Mouse (Mus musculus): ENCODE results near the gene Mfap1a. TPM values are rescaled to one million over a fixed set of nuclear protein-coding genes. Genes with fewer than 3 reads are reported as not detected.
"Not testable (repeated sequence)": the region's sequence is repeated elsewhere in the genome, so short reads cannot be mapped to it uniquely, and the experiment has no call there.

Gene Mfap1a
- polyA plus RNA-seq, 1 experiment from 2014 or later, result 12.2 TPM

DNA sequence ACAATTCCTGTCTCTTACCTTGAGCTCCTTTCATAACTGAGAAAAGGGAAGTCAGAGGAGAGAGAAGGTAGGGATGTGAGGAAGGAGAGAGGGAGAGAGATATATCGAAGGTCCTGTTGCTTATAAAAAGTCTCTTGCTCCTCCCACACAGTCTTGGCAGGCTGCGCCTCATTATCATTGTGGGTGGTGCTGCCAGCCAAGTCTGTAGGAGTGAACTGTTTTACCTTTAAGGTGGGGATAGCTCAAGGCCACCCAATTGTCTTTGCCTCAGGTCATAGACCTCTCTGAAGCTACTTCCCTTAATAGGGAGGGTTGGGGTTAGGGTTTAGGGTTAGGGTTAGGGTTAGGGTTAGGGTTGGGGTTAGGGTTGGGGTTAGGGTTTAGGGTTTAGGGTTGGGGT is 15.5 kb upstream of the Mfap1a start:
- no peak for DNase-seq (ENCODE audit: low spot score)
- no peaks in the 10 kb centered on the region for H3K9me3 ChIP-seq (ENCODE audit: control insufficient read depth, low read length)
- H3K4me1 ChIP-seq (replicated peaks; ENCODE audit: control insufficient read depth, insufficient read depth), result no peaks in the 10 kb centered on the region
- no peak overlapping the region for H3K4me3 ChIP-seq (ENCODE audit: low read depth, low read length)
- TF ChIP-seq EP300 (optimal IDR thresholded peaks at IDR 0.05) (no peak), CTCF (IDR thresholded peaks at IDR 0.05; ENCODE audit: low read depth) (no peak)
- no peak for ATAC-seq (ENCODE audit: low FRiP score, low TSS enrichment)
- H3K27me3 ChIP-seq (ENCODE audit: control insufficient read depth, insufficient read depth, low read length), result no peaks in the 10 kb centered on the region
- H3K27ac ChIP-seq (replicated peaks), result no peak overlapping the region
- no peak overlapping the region for H3K9ac ChIP-seq (ENCODE audit: low read length)
- H3K4me2 ChIP-seq (replicated peaks; ENCODE audit: low read depth), result no peak overlapping the region
- H3K36me3 ChIP-seq (ENCODE audit: control insufficient read depth, insufficient read depth, low read length), result no peaks in the 10 kb centered on the region
- WGBS, result 67% methylated on average over 2 of the region's 2 CpGs

DNA sequence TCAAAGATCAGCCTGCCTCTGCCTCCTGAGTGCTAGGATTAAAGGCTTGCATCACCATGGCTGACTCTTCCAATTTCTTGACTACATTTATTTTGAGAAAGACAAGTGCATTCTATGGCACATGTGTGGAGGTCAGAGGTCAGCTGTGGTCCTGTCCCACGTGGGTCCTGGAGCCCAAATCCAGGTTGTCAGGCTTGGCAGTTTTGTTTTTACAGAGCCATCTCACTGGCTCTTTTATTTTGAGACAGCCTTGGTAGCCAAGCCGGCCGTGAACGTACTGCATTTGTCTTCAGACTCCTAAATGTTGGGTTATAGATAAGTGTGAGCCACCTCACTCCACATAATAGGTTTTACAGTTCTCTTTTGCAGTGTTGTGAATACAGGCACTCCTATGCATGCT is 12.2 kb upstream of the Mfap1a start:
- DNase-seq (ENCODE audit: low spot score); H3K4me2 ChIP-seq (replicated peaks; ENCODE audit: low read depth); H3K9me3 ChIP-seq (ENCODE audit: control insufficient read depth, low read length); H3K4me1 ChIP-seq (replicated peaks; ENCODE audit: control insufficient read depth, insufficient read depth); H3K27me3 ChIP-seq (ENCODE audit: control insufficient read depth, insufficient read depth, low read length); H3K27ac ChIP-seq (replicated peaks); H3K36me3 ChIP-seq (ENCODE audit: control insufficient read depth, insufficient read depth, low read length); ATAC-seq (ENCODE audit: low FRiP score, low TSS enrichment); H3K4me3 ChIP-seq (ENCODE audit: low read depth, low read length); H3K9ac ChIP-seq (ENCODE audit: low read length): not testable (repeated sequence)
- 81% methylated on average over 4 of the region's 4 CpGs for WGBS

DNA sequence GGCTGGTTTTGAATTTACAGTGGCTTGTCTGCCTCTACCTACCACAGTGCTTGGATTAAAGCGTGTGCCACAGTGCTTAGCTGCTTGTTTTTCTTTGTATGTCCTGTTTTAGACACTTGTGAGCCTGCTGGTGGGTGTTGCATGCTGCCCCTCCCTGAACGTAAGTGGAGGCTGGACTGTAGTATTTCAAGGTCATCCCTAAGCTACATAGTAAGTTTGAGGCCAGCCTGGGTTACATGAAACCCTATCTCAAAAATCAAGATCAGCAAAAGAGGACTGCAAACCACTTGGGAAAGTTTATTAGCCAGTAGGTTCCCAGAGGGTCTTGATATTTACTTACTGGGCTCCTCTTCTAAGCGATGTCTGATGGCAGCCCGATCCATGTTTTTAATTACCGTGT is 11.6 kb upstream of the Mfap1a start:
- Histone ChIP-seq H3K27ac (replicated peaks) (no peak overlapping the region), H3K4me2 (replicated peaks; ENCODE audit: low read depth) (no peak overlapping the region), H3K4me3 (ENCODE audit: low read depth, low read length) (no peak overlapping the region), H3K27me3 (ENCODE audit: control insufficient read depth, insufficient read depth, low read length) (no peaks in the 10 kb centered on the region), H3K36me3 (ENCODE audit: control insufficient read depth, insufficient read depth, low read length) (no peaks in the 10 kb centered on the region), H3K9me3 (ENCODE audit: control insufficient read depth, low read length) (no peaks in the 10 kb centered on the region), H3K4me1 (replicated peaks; ENCODE audit: control insufficient read depth, insufficient read depth) (no peaks in the 10 kb centered on the region), H3K9ac (ENCODE audit: low read length) (no peak overlapping the region)
- TF ChIP-seq CTCF (IDR thresholded peaks at IDR 0.05; ENCODE audit: low read depth) (no peak), EP300 (optimal IDR thresholded peaks at IDR 0.05) (no peak)
- 89% methylated on average over 5 of the region's 5 CpGs for WGBS
- ATAC-seq (ENCODE audit: low FRiP score, low TSS enrichment), result no peak
- no peak for DNase-seq (ENCODE audit: low spot score)

DNA sequence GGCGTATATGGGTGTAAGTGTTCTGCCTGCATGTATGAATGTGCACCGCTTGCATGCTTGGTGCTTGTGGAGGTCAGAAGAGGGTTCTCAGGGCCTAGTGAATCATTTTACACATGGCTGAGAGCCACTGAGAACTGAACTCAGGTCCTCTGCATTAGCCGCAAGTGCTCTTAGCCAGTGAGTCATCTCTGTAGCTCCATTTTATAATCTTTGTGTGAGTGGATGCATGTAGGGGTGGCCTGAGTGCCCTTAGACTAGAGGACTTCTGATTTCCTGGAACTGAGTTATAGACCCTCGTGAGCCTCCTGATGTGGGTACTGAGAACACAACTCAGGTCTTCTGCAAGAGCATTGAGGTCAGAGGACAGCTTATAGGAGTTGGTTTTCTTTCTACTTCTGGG is 7.7 kb upstream of the Mfap1a start:
- 90% methylated on average over 4 of the region's 4 CpGs for whole genome bisulfite sequencing
- Histone ChIP-seq H3K27ac (replicated peaks) (no peak overlapping the region), H3K9me3 (ENCODE audit: control insufficient read depth, low read length) (no peaks in the 10 kb centered on the region), H3K4me1 (replicated peaks; ENCODE audit: control insufficient read depth, insufficient read depth) (no peaks in the 10 kb centered on the region), H3K9ac (ENCODE audit: low read length) (no peak overlapping the region), H3K27me3 (ENCODE audit: control insufficient read depth, insufficient read depth, low read length) (no peaks in the 10 kb centered on the region), H3K4me2 (replicated peaks; ENCODE audit: low read depth) (no peak overlapping the region), H3K4me3 (ENCODE audit: low read depth, low read length) (no peak overlapping the region), H3K36me3 (ENCODE audit: control insufficient read depth, insufficient read depth, low read length) (no peaks in the 10 kb centered on the region; the same call in 1 of the 2 replicates)
- no peak for TF ChIP-seq EP300 (optimal IDR thresholded peaks at IDR 0.05)
- TF ChIP-seq CTCF (IDR thresholded peaks at IDR 0.05; ENCODE audit: low read depth), result no peak
- DNase-seq (ENCODE audit: low spot score) (no peak), ATAC-seq (ENCODE audit: low FRiP score, low TSS enrichment) (no peak)

DNA sequence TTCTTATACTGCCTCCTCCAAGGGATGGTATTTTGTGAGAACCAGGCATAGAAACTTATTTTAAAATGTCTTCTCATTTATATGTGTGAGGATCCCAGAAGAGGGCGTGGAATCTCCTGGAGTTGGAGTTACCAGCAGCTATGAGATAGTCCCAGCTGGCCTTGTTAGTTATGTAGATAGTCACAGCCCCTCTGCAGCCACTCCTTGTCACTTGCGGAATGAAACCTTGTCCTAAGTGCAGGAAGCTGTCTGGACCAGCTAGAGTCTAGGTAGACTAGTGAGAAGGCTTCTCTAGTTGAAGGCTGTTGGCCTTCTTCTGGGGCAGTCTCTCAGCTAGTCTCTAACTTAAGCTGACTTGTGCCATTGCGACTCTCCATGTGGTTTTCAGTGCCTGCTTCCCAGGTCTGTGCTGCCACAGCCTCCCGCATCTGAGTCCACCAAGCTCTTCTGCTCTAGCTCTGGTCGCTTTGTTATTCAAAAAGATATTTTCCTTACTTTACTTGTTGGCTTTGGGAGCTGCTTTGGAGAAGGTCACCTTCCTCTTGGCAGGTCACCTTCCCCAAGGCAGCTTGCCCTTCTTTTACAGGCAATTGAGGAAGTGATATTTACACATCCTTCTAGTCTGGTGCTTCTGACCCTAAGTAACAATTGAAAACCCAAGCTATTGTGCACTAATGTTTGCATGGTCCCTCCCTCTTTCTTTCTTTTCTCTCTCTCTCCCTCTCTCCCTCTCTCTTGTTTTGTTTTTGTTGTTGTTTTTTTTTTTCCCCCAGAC is 6.7 kb upstream of the Mfap1a start:
- DNase-seq (ENCODE audit: low spot score); H3K27ac ChIP-seq (replicated peaks); H3K4me3 ChIP-seq (ENCODE audit: low read depth, low read length): not testable (repeated sequence)

DNA sequence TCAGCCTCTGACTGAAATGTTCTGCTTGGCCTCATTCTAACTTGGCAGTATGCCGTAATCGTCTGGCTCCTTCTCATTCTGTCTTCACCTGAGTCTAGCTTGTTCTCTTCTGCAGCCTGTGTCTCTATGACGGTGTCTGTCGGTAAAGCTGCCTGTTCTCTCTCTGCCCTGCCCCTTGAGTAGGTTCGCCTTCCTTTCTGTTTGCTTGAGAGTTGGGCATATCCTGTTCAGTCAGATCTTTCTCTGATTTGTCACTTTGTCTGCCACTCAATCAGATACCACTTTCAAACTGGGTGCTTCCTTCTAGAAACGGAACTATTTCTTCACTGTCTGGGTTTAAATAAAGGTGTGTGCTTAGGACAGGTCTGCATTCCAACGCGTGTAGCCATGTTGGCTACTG is 4.9 kb upstream of the Mfap1a start:
- Histone ChIP-seq H3K27me3 (ENCODE audit: control insufficient read depth, insufficient read depth, low read length) (no peaks in the 10 kb centered on the region), H3K36me3 (ENCODE audit: control insufficient read depth, insufficient read depth, low read length) (no peaks in the 10 kb centered on the region; the same call in 1 of the 2 replicates), H3K4me2 (replicated peaks; ENCODE audit: low read depth) (no peak overlapping the region), H3K27ac (replicated peaks) (no peak overlapping the region), H3K9ac (ENCODE audit: low read length) (no peak overlapping the region), H3K4me3 (ENCODE audit: low read depth, low read length) (no peak overlapping the region), H3K4me1 (replicated peaks; ENCODE audit: control insufficient read depth, insufficient read depth) (no peaks in the 10 kb centered on the region), H3K9me3 (ENCODE audit: control insufficient read depth, low read length) (no peaks in the 10 kb centered on the region)
- 76% methylated on average over 8 of the region's 8 CpGs for WGBS
- TF ChIP-seq EP300 (optimal IDR thresholded peaks at IDR 0.05), result no peak
- no peak for TF ChIP-seq CTCF (IDR thresholded peaks at IDR 0.05; ENCODE audit: low read depth)
- DNase-seq (ENCODE audit: low spot score) (no peak), ATAC-seq (ENCODE audit: low FRiP score, low TSS enrichment) (peak; percentile 55)

More for the DNA sequence above, 6.7 kb upstream of the Mfap1a start:
- H3K27me3 ChIP-seq (ENCODE audit: control insufficient read depth, insufficient read depth, low read length); H3K4me1 ChIP-seq (replicated peaks; ENCODE audit: control insufficient read depth, insufficient read depth); H3K36me3 ChIP-seq (ENCODE audit: control insufficient read depth, insufficient read depth, low read length); H3K4me2 ChIP-seq (replicated peaks; ENCODE audit: low read depth); H3K9ac ChIP-seq (ENCODE audit: low read length); H3K9me3 ChIP-seq (ENCODE audit: control insufficient read depth, low read length); ATAC-seq (ENCODE audit: low FRiP score, low TSS enrichment): not testable (repeated sequence)
- 88% methylated on average over 4 of the region's 5 CpGs for WGBS
